Mouse (Mus musculus) brain, embryonic 14.5 days (tissue): ENCODE measurements around the gene Mroh3.

Experiments
- CTCF ChIP-seq: fragments of 200-500 bp; IDR thresholded peaks from 2 replicates; pipeline ENCODE4 v1.5.1; 2012; ENCODE audit warnings: inconsistent platforms, mild to moderate bottlenecking, moderate library complexity, borderline replicate concordance; ENCODE audit not compliant: insufficient read depth, insufficient read length; ENCODE audit errors: extremely low read depth
- POLR2A ChIP-seq: fragments of 200-500 bp; IDR thresholded peaks from 2 replicates; pipeline ENCODE4 v1.6.1; 2012; ENCODE audit warnings: mild to moderate bottlenecking, inconsistent platforms, borderline replicate concordance; ENCODE audit not compliant: poor library complexity, insufficient read depth, insufficient read length, severe bottlenecking; ENCODE audit errors: extremely low read depth

- TF ChIP-seq CTCF (no peak), POLR2A (0 out of 2 replicates have a peak, but pooled peaks have one; percentile 34)
Observed at GRCm38 (mm10) chr1:136259893-136260634, 47.4 kb upstream of the Mroh3 start.
